Mouse (Mus musculus): ENCODE data around the gene Ptpa. TPM values are rescaled to one million over a fixed set of nuclear protein-coding genes. Genes with fewer than 3 reads are reported as not detected.
A peak's percentile ranks its signal among the peaks of the same experiment; 100 is the strongest.

Ptpa gene
- polyA plus RNA-seq, 1 experiment from 2014 or later = 70.2 TPM

GRCm38 (mm10) chr2:30444006-30444405 is 28.2 kb downstream of the Ptpa start:
- no peaks in the 10 kb centered on the region for H3K27me3 ChIP-seq (replicated peaks; ENCODE audit: control insufficient read depth, insufficient read depth, low read length)
- H3K4me2 ChIP-seq (ENCODE audit: low read depth, low read length) = no peak overlapping the region
- 48% methylated on average over 5 of the region's 5 CpGs for WGBS
- no peak overlapping the region for H3K4me3 ChIP-seq (ENCODE audit: low read depth, low read length)
- peaks cover 57% of the 10 kb centered on the region for H3K4me1 ChIP-seq (ENCODE audit: control insufficient read depth, insufficient read depth, low read length)
- ATAC-seq (ENCODE audit: low read depth) (no peak), DNase-seq (ENCODE audit: low spot score) (no peak)
- H3K27ac ChIP-seq (replicated peaks; ENCODE audit: low read depth, low read length) = peak overlapping the region; percentile 99
- H3K9ac ChIP-seq (ENCODE audit: low read depth, low read length) = no peak overlapping the region
- no peaks in the 10 kb centered on the region for H3K9me3 ChIP-seq (ENCODE audit: control insufficient read depth, low read length)
- peaks cover 59% of the 10 kb centered on the region for H3K36me3 ChIP-seq (ENCODE audit: control insufficient read depth, insufficient read depth, low read length)

GRCm38 (mm10) chr2:30444450-30444849 is 28.6 kb downstream of the Ptpa start:
- no peak overlapping the region for H3K4me2 ChIP-seq (ENCODE audit: low read depth, low read length)
- peak overlapping the region; percentile 99 for H3K27ac ChIP-seq (replicated peaks; ENCODE audit: low read depth, low read length)
- no peak overlapping the region for H3K9ac ChIP-seq (ENCODE audit: low read depth, low read length)
- H3K9me3 ChIP-seq (ENCODE audit: control insufficient read depth, low read length) = peaks cover 2% of the 10 kb centered on the region
- H3K36me3 ChIP-seq (ENCODE audit: control insufficient read depth, insufficient read depth, low read length) = peaks cover 59% of the 10 kb centered on the region
- DNase-seq (ENCODE audit: low spot score) (no peak), ATAC-seq (ENCODE audit: low read depth) (no peak)
- no peaks in the 10 kb centered on the region for H3K27me3 ChIP-seq (replicated peaks; ENCODE audit: control insufficient read depth, insufficient read depth, low read length)
- peaks cover 57% of the 10 kb centered on the region for H3K4me1 ChIP-seq (ENCODE audit: control insufficient read depth, insufficient read depth, low read length)
- H3K4me3 ChIP-seq (ENCODE audit: low read depth, low read length) = no peak overlapping the region

- Histone ChIP-seq H3K4me2 (ENCODE audit: low read depth, low read length) (no peak overlapping the region), H3K9me3 (ENCODE audit: control insufficient read depth, low read length) (peaks cover 10% of the 10 kb centered on the region), H3K9ac (ENCODE audit: low read depth, low read length) (peak overlapping the region; percentile 45), H3K4me3 (ENCODE audit: low read depth, low read length) (no peak overlapping the region), H3K27ac (replicated peaks; ENCODE audit: low read depth, low read length) (peak overlapping the region; percentile 78), H3K27me3 (replicated peaks; ENCODE audit: control insufficient read depth, insufficient read depth, low read length) (no peaks in the 10 kb centered on the region), H3K36me3 (ENCODE audit: control insufficient read depth, insufficient read depth, low read length) (peaks cover 61% of the 10 kb centered on the region), H3K4me1 (ENCODE audit: control insufficient read depth, insufficient read depth, low read length) (peaks cover 51% of the 10 kb centered on the region)
- ATAC-seq (ENCODE audit: low read depth) = 0 out of 2 replicates have a peak, but pooled peaks have one; percentile 16
- peak; percentile 84 for DNase-seq (ENCODE audit: low spot score)
- WGBS = 30% methylated on average over 2 of the region's 2 CpGs
Observed at GRCm38 (mm10) chr2:30445312-30445711, 29.5 kb downstream of the Ptpa start.

- no peak overlapping the region for H3K4me3 ChIP-seq (ENCODE audit: low read depth, low read length)
- H3K9ac ChIP-seq (ENCODE audit: low read depth, low read length) = 0 out of 2 replicates have a peak overlapping the region, but pooled peaks have one; percentile 5
- no peak overlapping the region for H3K4me2 ChIP-seq (ENCODE audit: low read depth, low read length)
- peaks cover 35% of the 10 kb centered on the region for H3K4me1 ChIP-seq (ENCODE audit: control insufficient read depth, insufficient read depth, low read length)
- no peaks in the 10 kb centered on the region for H3K27me3 ChIP-seq (replicated peaks; ENCODE audit: control insufficient read depth, insufficient read depth, low read length)
- peaks cover 71% of the 10 kb centered on the region for H3K36me3 ChIP-seq (ENCODE audit: control insufficient read depth, insufficient read depth, low read length)
- H3K27ac ChIP-seq (replicated peaks; ENCODE audit: low read depth, low read length) = peak overlapping the region; percentile 21; the same call in 1 of the 2 replicates
- H3K9me3 ChIP-seq (ENCODE audit: control insufficient read depth, low read length) = peaks cover 13% of the 10 kb centered on the region
- 70% methylated on average over 10 of the region's 10 CpGs for WGBS
- DNase-seq (ENCODE audit: low spot score) (no peak), ATAC-seq (ENCODE audit: low read depth) (no peak)
Observed at GRCm38 (mm10) chr2:30446891-30447826, 31.3 kb downstream of the Ptpa start.

GRCm38 (mm10) chr2:30448371-30448770 is 32.5 kb downstream of the Ptpa start:
- no peaks in the 10 kb centered on the region for H3K27me3 ChIP-seq (replicated peaks; ENCODE audit: control insufficient read depth, insufficient read depth, low read length)
- H3K27ac ChIP-seq (replicated peaks; ENCODE audit: low read depth, low read length) = no peak overlapping the region
- no peak for DNase-seq (ENCODE audit: low spot score)
- no peak overlapping the region for H3K4me3 ChIP-seq (ENCODE audit: low read depth, low read length)
- H3K36me3 ChIP-seq (ENCODE audit: control insufficient read depth, insufficient read depth, low read length) = peaks cover 68% of the 10 kb centered on the region
- no peak overlapping the region for H3K9ac ChIP-seq (ENCODE audit: low read depth, low read length)
- WGBS = 76% methylated on average over 7 of the region's 7 CpGs
- H3K4me2 ChIP-seq (ENCODE audit: low read depth, low read length) = no peak overlapping the region
- peaks cover 13% of the 10 kb centered on the region for H3K9me3 ChIP-seq (ENCODE audit: control insufficient read depth, low read length)
- H3K4me1 ChIP-seq (ENCODE audit: control insufficient read depth, insufficient read depth, low read length) = peaks cover 23% of the 10 kb centered on the region
- no peak for ATAC-seq (ENCODE audit: low read depth)

GRCm38 (mm10) chr2:30450530-30450929 is 34.7 kb downstream of the Ptpa start:
- ATAC-seq (ENCODE audit: low read depth) = no peak
- no peak overlapping the region for H3K4me2 ChIP-seq (ENCODE audit: low read depth, low read length)
- peaks cover 55% of the 10 kb centered on the region for H3K36me3 ChIP-seq (ENCODE audit: control insufficient read depth, insufficient read depth, low read length)
- no peak for DNase-seq (ENCODE audit: low spot score)
- no peak overlapping the region for H3K9ac ChIP-seq (ENCODE audit: low read depth, low read length)
- 66% methylated on average over 1 of the region's 1 CpGs for WGBS
- H3K27me3 ChIP-seq (replicated peaks; ENCODE audit: control insufficient read depth, insufficient read depth, low read length) = no peaks in the 10 kb centered on the region
- no peak overlapping the region for H3K27ac ChIP-seq (replicated peaks; ENCODE audit: low read depth, low read length)
- peaks cover 2% of the 10 kb centered on the region for H3K4me1 ChIP-seq (ENCODE audit: control insufficient read depth, insufficient read depth, low read length)
- H3K4me3 ChIP-seq (ENCODE audit: low read depth, low read length) = no peak overlapping the region
- H3K9me3 ChIP-seq (ENCODE audit: control insufficient read depth, low read length) = peaks cover 13% of the 10 kb centered on the region

GRCm38 (mm10) chr2:30451525-30451924 is 35.7 kb downstream of the Ptpa start:
- no peak for DNase-seq (ENCODE audit: low spot score)
- Histone ChIP-seq H3K4me1 (ENCODE audit: control insufficient read depth, insufficient read depth, low read length) (no peaks in the 10 kb centered on the region), H3K4me2 (ENCODE audit: low read depth, low read length) (no peak overlapping the region), H3K9ac (ENCODE audit: low read depth, low read length) (no peak overlapping the region), H3K36me3 (ENCODE audit: control insufficient read depth, insufficient read depth, low read length) (peaks cover 47% of the 10 kb centered on the region), H3K9me3 (ENCODE audit: control insufficient read depth, low read length) (peaks cover 13% of the 10 kb centered on the region), H3K27ac (replicated peaks; ENCODE audit: low read depth, low read length) (no peak overlapping the region), H3K27me3 (replicated peaks; ENCODE audit: control insufficient read depth, insufficient read depth, low read length) (no peaks in the 10 kb centered on the region), H3K4me3 (ENCODE audit: low read depth, low read length) (no peak overlapping the region)
- ATAC-seq (ENCODE audit: low read depth) = no peak; the same call in 1 of the 2 replicates
- 83% methylated on average over 3 of the region's 3 CpGs for WGBS

GRCm38 (mm10) chr2:30453570-30453969 is 37.7 kb downstream of the Ptpa start:
- no peaks in the 10 kb centered on the region for H3K27me3 ChIP-seq (replicated peaks; ENCODE audit: control insufficient read depth, insufficient read depth, low read length)
- DNase-seq (ENCODE audit: low spot score) (no peak), ATAC-seq (ENCODE audit: low read depth) (no peak)
- H3K9me3 ChIP-seq (ENCODE audit: control insufficient read depth, low read length) = peaks cover 13% of the 10 kb centered on the region
- no peaks in the 10 kb centered on the region for H3K4me1 ChIP-seq (ENCODE audit: control insufficient read depth, insufficient read depth, low read length)
- H3K4me2 ChIP-seq (ENCODE audit: low read depth, low read length) = no peak overlapping the region
- no peak overlapping the region for H3K9ac ChIP-seq (ENCODE audit: low read depth, low read length)
- 81% methylated on average over 3 of the region's 3 CpGs for WGBS
- H3K36me3 ChIP-seq (ENCODE audit: control insufficient read depth, insufficient read depth, low read length) = peaks cover 33% of the 10 kb centered on the region
- no peak overlapping the region for H3K27ac ChIP-seq (replicated peaks; ENCODE audit: low read depth, low read length)
- no peak overlapping the region for H3K4me3 ChIP-seq (ENCODE audit: low read depth, low read length)
